Mouse (Mus musculus): ENCODE data around the gene Tmem165.

Tmem165 gene

GRCm38 (mm10) chr5:76183750-76184261 is at the start of gene Tmem165:
Tmem165 (plus strand) TSS chr5:76183880.
- peak; percentile 96 to 97 for DNase-seq

GRCm38 (mm10) chr5:76135644-76136043 is 48.0 kb upstream of the Tmem165 start:
- peak; percentile 15 to 16 for DNase-seq

- DNase-seq, result no peak
Observed at GRCm38 (mm10) chr5:76136271-76136670, 47.4 kb upstream of the Tmem165 start.

- DNase-seq, result no peak
Observed at GRCm38 (mm10) chr5:76137586-76137985, 46.1 kb upstream of the Tmem165 start.

- no peak for DNase-seq
Observed at GRCm38 (mm10) chr5:76138071-76138470, 45.6 kb upstream of the Tmem165 start.

- DNase-seq, result no peak
Observed at GRCm38 (mm10) chr5:76138512-76138911, 45.2 kb upstream of the Tmem165 start.

GRCm38 (mm10) chr5:76139171-76139671 is 44.5 kb upstream of the Tmem165 start:
- no peak for DNase-seq

GRCm38 (mm10) chr5:76139808-76140729 is 43.6 kb upstream of the Tmem165 start, which contains the start of gene Srd5a3:
Srd5a3 (plus strand) TSS chr5:76140271.
- peak; percentile 96 to 98 for DNase-seq

GRCm38 (mm10) chr5:76140730-76141066 is 43.0 kb upstream of the Tmem165 start:
- DNase-seq, result no peak

GRCm38 (mm10) chr5:76143356-76143755 is 40.3 kb upstream of the Tmem165 start:
- no peak for DNase-seq

- DNase-seq, result no peak
Observed at GRCm38 (mm10) chr5:76146401-76146800, 37.3 kb upstream of the Tmem165 start.

- no peak for DNase-seq
Observed at GRCm38 (mm10) chr5:76149436-76149835, 34.2 kb upstream of the Tmem165 start.

- no peak for DNase-seq
Observed at GRCm38 (mm10) chr5:76152956-76153355, 30.7 kb upstream of the Tmem165 start.

GRCm38 (mm10) chr5:76153430-76153829 is 30.2 kb upstream of the Tmem165 start:
- DNase-seq, result no peak

- peak; percentile 32 to 42 for DNase-seq
Observed at GRCm38 (mm10) chr5:76154434-76155165, 29.1 kb upstream of the Tmem165 start.

- DNase-seq, result no peak
Observed at GRCm38 (mm10) chr5:76159555-76159954, 24.1 kb upstream of the Tmem165 start.

- no peak for DNase-seq
Observed at GRCm38 (mm10) chr5:76160086-76160485, 23.6 kb upstream of the Tmem165 start.

- DNase-seq, result no peak
Observed at GRCm38 (mm10) chr5:76161491-76161890, 22.2 kb upstream of the Tmem165 start.

- DNase-seq, result no peak
Observed at GRCm38 (mm10) chr5:76162926-76163325, 20.8 kb upstream of the Tmem165 start.

- DNase-seq, result no peak
Observed at GRCm38 (mm10) chr5:76163828-76164390, 19.8 kb upstream of the Tmem165 start.

- DNase-seq, result no peak
Observed at GRCm38 (mm10) chr5:76164827-76165226, 18.9 kb upstream of the Tmem165 start.

GRCm38 (mm10) chr5:76170522-76170921 is 13.2 kb upstream of the Tmem165 start:
- DNase-seq, result no peak

GRCm38 (mm10) chr5:76171039-76171438 is 12.6 kb upstream of the Tmem165 start:
- no peak for DNase-seq
